Mouse (Mus musculus) layer of hippocampus, adult 2 months (tissue): Measurements from ENCODE around the gene 4933416C03Rik. TPM values are rescaled to one million over a fixed set of nuclear protein-coding genes. Genes with fewer than 3 reads are reported as not detected.

Experiments used
- DNase-seq, 2 experiments: peaks; one replicate each; pipeline ENCODE4 v3.0.0; 2022; ENCODE audit warnings: low spot score in 2 of 2
- H3K27ac ChIP-seq: fragments of 200-600 bp; 2 replicates; pipeline ENCODE4 v1.8.1; 2022
- H3K4me3 ChIP-seq: fragments of 200-600 bp; 2 replicates; pipeline ENCODE4 v1.8.1; 2022; ENCODE audit warnings: mild to moderate bottlenecking
- CTCF ChIP-seq: fragments of 200-600 bp; conservative IDR thresholded peaks from 2 replicates; pipeline ENCODE4 v1.8.1; 2022; ENCODE audit warnings: antibody characterized with exemption, mild to moderate bottlenecking, moderate library complexity
- long read RNA-seq, 2 experiments: library from polyadenylated mRNA; stranded (forward); transcript quantifications; one replicate each; pipeline ENCODE4 v2.0.0; 2021; ENCODE audit warnings: borderline mapping rate in 2 of 2
- total RNA-seq, 2 experiments: library from RNA; stranded (reverse); gene quantifications; 2 replicates each; pipeline ENCODE4 v1.2.3; 2021

Gene 4933416C03Rik
- total RNA-seq: not detected
- long read RNA-seq, experiment 1: 0 reads
- long read RNA-seq, experiment 2: 0 reads

GRCm38 (mm10) chr10:116113867-116114474, at the start of gene 4933416C03Rik:
Gene 4933416C03Rik (minus strand): TSS chr10:116113917.
- TF ChIP-seq CTCF: no peak
- H3K4me3 ChIP-seq: no peak within 1 kb of the TSS
- no peak for DNase-seq
- H3K27ac ChIP-seq: no peak within 1 kb of the TSS

DNA sequence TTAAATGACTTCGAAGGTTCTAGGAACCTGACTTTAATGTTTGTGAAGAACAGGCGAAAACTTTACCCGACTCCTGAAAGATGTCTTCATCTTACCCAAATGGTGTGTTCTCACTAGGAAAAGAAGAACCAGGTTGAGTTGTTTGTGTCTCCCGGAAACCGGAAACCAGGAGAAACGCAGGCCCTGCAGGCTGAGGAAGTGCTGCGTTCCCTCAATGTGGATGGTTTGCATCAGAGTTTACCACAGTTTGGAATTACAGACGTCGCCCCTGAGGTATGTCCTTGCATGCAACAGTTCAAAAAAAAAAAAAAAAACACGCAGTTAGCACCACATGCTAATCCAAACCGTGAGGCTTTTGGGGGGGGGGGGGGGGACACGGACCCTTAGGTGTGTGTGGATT, 48.6 kb upstream of the 4933416C03Rik start:
- no peak overlapping the region for H3K4me3 ChIP-seq
- no peak overlapping the region for H3K27ac ChIP-seq
- no peak for DNase-seq
- no peak for TF ChIP-seq CTCF

GRCm38 (mm10) chr10:116156699-116157098, 43.0 kb upstream of the 4933416C03Rik start:
- TF ChIP-seq CTCF: no peak
- Histone ChIP-seq H3K27ac (no peak overlapping the region), H3K4me3 (no peak overlapping the region)
- DNase-seq: no peak

- TF ChIP-seq CTCF: no peak
- DNase-seq: no peak
- no peak overlapping the region for H3K4me3 ChIP-seq
Observed at GRCm38 (mm10) chr10:116154707-116155106, 41.0 kb upstream of the 4933416C03Rik start.

DNA sequence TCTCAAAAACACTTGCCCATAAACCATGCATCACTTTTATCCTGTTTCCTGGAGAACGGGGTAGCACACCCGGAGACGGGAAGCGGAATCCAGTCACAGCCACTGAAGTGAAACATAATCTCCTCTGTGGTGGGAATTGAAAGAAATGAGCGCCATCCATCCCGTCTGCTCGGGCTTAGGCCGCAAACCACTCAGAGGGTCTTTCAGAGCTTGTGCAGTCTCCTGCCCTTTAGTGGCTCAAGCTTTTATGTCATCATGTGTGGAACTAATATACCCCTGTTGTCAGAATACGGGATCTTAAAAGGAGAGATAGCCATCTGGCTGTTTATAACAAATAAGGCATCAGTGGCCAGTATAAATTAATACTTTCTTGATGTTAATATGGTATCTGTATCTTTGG, 32.4 kb upstream of the 4933416C03Rik start:
- H3K27ac ChIP-seq: no peak overlapping the region
- no peak overlapping the region for H3K4me3 ChIP-seq
- DNase-seq: no peak
- no peak for TF ChIP-seq CTCF

More at GRCm38 (mm10) chr10:116154707-116155106, 41.0 kb upstream of the 4933416C03Rik start:
- no peak overlapping the region for H3K27ac ChIP-seq

- Histone ChIP-seq H3K4me3 (no peak overlapping the region), H3K27ac (no peak overlapping the region)
- no peak for DNase-seq
- TF ChIP-seq CTCF: no peak
Observed at GRCm38 (mm10) chr10:116143684-116144083, 30.0 kb upstream of the 4933416C03Rik start.

DNA sequence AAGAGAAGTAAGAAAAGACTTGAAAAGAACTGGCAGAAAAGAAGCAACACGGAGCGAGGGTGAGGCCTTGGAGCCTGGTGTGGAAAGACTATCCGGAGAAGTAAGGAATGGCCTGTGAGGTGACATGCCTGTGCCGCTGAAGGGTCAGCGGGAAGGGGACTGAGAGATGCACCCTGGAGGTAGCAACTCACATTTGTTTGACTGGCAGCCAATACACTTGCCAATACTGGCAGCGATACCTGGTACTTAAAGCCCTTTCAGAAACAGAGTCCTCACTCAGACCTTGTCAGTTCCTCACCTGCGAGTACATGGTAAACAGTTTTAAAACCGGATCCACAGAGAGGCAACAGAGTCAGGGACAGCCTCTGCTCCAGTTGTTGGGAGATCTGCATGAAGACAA, 26.5 kb upstream of the 4933416C03Rik start:
- no peak for TF ChIP-seq CTCF
- no peak for DNase-seq
- H3K27ac ChIP-seq: no peak overlapping the region
- no peak overlapping the region for H3K4me3 ChIP-seq

GRCm38 (mm10) chr10:116135187-116135586, 21.5 kb upstream of the 4933416C03Rik start:
- Histone ChIP-seq H3K27ac (no peak overlapping the region), H3K4me3 (no peak overlapping the region)
- DNase-seq: no peak
- TF ChIP-seq CTCF: no peak

GRCm38 (mm10) chr10:116132233-116132632, 18.5 kb upstream of the 4933416C03Rik start:
- DNase-seq: no peak
- no peak for TF ChIP-seq CTCF
- no peak overlapping the region for H3K4me3 ChIP-seq
- no peak overlapping the region for H3K27ac ChIP-seq

- Histone ChIP-seq H3K27ac (no peak overlapping the region), H3K4me3 (no peak overlapping the region)
- TF ChIP-seq CTCF: no peak
- no peak for DNase-seq
Observed at GRCm38 (mm10) chr10:116131223-116131622, 17.5 kb upstream of the 4933416C03Rik start.

DNA sequence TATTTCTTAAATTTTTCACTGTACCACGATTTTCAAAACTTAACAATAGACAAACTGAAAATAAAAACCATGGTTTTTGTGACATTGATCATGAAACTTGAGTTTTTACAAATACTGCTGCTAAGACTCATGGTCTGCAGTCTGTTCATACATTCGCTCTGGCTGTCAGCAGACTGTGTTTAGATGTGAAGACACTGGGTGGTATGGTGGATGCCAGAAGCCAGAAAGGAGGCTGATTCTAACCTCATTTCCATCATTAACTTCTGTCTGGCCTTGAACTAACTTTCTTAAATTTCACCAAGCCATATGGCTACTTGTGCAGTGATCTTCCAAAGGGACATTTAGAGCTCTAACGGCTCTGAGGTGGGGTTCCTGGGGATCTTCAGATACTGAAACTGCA, 16.7 kb upstream of the 4933416C03Rik start:
- H3K4me3 ChIP-seq: no peak overlapping the region
- no peak for DNase-seq
- no peak for TF ChIP-seq CTCF
- H3K27ac ChIP-seq: no peak overlapping the region

GRCm38 (mm10) chr10:116125364-116125763, 11.6 kb upstream of the 4933416C03Rik start:
- no peak overlapping the region for H3K4me3 ChIP-seq
- DNase-seq: no peak
- no peak for TF ChIP-seq CTCF
- no peak overlapping the region for H3K27ac ChIP-seq

GRCm38 (mm10) chr10:116123808-116124207, 10.1 kb upstream of the 4933416C03Rik start:
- no peak for DNase-seq
- Histone ChIP-seq H3K4me3 (no peak overlapping the region), H3K27ac (no peak overlapping the region)
- TF ChIP-seq CTCF: no peak

DNA sequence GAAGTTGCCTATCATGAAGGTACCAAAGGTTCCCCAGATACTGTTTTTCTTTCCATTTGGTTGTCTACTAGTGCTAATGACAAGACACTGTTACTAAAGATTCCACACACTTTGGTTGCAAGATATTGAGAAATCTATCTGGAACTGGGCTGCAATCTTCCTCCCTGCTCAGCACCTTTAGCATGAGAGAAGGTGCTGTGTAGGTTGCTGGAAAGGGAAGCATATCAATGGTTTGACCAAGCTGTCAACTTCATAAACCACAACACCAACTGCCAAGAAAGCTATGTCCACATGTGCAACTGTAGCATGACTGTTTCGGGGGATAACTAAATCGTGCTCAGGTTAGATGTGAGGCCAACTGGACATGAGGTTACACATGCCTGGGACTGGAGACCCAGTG, 7.7 kb upstream of the 4933416C03Rik start:
- DNase-seq: no peak
- H3K27ac ChIP-seq: no peak overlapping the region
- H3K4me3 ChIP-seq: no peak overlapping the region
- no peak for TF ChIP-seq CTCF
